Mouse (Mus musculus) retina, adult 2 months (tissue): ENCODE data around the gene Ldhd.

Source experiments
- DNase-seq: peaks from one replicate; pipeline ENCODE4 v3.0.0-alpha.2; 2012; ENCODE audit warnings: low read depth, low spot score

Ldhd gene

DNA sequence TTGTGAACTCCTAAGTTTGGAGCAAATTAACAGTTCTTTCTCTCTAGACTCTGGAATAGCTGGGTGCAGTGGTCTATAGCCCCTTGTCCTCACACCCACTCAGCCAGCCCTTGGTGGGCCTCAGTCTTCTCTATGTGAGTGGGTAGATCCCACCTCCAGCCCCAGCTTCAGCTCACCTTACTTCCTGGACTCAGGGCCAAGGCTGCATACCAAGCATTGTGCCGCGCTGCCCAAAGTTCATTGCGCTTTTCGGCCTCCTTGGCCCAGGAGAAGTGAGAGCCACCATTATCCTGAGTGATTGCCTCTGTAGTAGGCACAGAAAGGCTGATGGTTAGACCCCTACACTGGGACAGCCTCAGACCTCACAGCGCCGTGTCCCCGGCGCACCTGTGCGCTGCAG, 2.3 kb downstream of the Ldhd start:
- DNase-seq = no peak

DNA sequence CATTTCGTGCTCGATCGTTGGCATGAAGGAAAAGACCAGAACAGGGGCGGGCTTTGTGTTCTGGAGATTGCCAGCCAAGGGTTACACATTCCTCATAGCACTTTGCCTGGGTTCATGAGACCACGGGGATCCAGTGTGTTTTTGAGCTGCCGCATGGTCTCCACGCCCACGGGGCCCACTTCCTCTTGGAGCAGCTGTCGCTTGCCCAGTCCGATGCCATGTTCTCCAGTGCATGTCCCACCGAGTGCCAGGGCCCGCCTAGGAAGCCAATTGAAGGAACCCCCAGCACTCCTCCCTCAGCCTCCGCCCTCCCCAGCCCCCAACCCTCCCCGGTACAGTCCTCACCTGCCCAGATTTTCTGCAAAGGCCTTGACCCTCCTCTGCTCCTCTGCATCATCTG, 3.2 kb downstream of the Ldhd start:
- DNase-seq = no peak

DNA sequence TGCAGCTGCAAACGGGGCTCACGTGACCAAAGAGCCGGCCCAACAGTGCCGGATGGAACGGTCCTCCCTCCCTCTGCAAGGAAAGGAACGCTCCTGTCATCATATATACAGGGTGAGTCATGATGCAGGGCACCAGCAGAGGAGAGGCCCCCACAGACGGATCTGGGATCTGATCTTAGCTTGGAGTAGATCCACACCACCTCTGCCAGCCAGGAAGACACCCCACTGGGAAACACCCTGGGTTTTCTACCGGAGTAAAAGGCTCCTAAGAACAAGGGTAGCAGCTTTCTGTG, 3.7 kb downstream of the Ldhd start:
- DNase-seq = no peak

DNA sequence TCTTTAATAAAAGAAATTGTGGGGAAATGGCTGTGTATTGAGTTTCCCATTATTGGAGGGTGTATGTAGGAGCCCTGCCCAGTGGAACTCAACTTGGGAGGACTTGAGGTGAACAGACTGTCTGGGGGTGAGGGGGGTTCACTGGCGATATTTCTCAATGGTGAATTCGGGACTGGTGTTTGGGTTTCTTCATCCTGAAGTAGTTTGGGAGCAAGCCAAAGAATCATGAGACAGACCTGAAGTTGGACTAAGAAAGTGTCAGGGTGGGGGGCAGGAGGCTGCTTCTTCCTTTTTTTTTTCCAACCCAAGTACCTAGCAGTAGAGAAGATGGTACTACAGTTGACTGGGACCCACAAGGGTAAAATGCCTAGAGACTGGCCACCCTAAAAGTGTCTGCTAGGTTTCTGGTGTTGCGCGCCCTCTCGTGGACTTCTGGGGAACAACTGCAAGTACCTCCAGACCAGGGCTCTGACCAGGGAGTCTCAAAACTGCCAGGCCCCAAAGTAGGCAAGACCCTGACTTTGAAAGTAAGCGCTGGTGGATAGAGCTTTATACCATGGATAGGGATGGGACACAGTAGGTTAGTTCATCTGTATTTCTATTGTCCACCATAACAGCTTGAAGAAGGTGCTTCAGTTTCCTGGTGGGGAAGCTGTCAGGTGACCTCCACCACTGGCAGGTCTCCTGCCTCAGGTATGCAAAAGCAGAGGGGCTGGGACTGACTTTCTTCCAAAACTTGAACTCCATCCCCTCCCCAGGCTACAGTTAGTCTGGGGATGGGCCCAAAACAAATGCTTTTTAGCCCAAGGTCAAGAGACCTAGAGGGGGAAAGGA, 4.3 kb downstream of the Ldhd start:
- DNase-seq = peak; percentile 65

DNA sequence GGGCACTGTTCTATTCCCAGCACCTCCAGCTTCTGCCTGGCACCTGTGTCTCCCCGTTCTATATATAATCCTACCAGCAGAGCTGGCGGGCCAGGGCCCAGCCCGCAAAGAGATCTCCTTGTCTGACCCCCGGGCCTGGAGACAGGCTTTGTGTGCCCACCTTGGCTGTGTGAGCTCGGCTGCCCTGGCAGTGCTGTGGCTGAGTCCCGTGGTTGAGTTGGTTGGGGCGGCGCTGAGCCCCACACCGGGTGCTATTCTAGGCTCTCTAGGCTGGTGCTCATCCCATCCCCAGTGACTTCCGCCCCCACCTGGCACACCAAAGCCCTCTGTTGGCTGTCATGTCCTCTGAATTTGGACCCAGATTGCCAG, 5.3 kb downstream of the Ldhd start:
- no peak for DNase-seq

DNA sequence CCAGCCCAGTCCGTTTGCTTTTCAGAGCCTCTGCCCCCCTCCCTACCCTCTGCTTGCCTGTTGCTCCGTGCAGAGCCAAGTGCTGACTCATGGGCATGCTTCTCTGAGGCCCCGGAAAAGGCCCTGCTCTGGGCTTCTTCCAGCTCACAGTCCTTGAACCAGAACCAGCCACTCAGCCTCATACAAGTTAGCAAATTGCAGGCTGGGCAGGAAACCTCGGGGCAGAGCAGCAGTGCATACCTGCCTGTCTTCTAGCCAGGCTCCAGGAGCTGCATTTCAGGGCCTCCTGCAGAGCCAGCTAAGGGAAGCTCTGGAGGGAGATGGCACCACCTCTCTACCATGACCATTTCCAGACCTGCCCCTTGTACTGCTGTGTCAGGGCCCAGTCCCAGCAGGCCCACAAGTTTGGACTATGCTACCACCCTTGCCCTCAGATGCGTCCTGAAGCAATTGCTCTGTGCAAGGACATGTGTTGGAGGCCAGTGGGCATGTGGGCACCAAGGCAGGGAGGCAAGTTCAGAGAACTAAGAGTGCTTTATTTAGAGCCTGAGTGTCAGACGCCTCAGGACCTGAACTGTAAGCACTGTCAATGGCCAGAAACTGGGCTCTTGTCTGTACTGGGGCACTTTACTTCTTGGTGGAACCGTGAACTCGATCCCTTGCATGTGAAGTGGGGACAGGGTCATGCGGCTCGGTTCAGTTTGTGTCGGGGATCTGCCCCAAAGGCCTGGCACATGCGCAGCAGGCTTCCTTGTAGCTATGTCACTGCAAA, 5.9 kb downstream of the Ldhd start:
- no peak for DNase-seq

DNA sequence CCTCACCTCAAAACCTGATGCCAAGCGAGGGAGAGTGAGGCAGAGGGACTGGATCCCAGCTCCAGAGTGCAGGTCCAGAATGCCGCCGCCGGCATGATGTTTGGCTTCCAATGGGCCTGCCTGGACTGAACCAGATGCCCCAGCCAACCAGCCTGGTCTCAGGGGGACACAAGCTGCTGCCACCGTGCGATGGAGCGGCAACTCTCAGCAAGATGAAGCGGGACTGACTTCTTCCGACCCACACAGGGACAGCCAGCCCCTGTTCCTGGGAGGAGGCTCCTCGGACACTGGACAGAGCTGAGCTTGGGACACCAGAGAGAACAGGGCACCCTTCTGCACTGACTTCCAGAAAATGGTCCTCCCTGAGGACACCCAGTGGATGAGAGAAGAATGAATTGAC, 7.6 kb downstream of the Ldhd start:
- DNase-seq = no peak

DNA sequence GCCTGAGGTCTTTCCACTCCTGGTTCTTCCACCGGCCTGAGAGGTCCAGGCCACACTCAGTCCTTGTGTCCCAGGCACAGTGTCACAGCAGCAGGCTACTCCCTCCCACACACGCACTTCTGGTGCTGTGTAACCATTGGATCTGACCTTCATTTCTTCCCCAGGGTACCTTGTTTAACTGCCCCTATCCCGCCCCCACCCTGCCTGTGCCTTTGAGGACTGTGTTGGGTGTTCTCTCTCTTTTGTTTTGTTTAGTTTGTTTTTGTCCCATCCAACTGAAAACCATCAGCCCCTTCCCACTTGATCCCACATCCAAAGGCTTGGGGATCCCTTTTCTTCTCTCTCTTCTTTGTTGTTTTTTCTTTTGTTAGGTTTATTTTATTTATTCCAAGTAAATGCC, 8.1 kb downstream of the Ldhd start:
- no peak for DNase-seq

DNA sequence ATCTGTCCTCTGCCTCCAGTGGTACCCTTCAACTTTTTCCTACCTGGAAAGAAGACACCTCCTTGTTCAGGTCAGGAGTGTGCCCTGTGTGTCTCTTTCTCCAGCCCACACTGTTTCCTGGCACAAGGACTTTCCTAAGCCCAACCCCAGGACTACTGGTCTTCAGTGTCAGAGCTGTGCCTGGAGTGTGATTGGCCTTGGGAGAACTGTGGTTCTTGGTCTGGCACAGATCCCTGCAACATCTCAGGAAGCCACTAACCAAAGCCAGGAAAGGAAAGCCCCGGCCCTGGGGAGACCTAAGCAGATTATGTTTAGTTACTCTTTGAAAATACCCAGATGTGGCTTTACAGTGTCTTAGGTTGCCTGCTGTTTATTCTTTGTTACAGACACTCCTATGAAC, 10.2 kb downstream of the Ldhd start:
- no peak for DNase-seq

DNA sequence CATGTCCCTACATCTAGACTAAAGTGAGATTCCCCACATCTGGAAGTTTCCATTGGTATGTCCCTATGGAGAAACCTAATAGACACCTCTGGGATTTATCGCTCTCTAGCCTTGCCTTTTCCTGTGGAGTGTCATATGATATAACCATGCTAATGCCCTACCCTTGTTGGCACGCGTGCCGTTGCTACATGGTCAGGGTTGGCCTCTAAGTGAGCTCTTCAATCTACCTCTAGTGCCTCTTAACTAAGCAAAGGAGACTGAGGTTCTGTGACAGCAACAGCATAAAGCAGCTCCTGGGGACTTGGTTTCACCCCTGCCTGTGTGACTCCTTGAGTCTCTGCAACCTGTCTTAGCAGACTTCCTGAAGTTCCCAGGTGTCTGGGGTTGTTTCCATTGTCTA, 11.9 kb downstream of the Ldhd start:
- no peak for DNase-seq

DNA sequence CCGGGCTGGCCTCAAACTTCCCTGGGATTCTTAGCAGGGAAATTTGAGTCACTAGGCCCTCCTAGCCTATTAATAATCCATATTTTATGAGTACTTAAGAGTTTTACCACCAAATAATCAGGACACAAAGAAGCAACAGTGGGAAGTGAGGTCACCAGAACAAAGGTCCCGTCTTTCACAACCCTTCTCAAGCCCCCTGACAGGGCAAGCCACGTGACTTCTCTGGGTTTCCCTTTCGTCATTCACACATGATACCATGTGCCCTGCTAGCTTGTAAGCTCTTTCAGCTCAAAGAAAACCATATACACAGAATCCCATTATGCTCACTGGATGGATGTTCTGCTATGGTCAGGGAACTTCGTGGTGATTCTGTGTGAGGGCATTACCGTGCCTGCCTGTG, 12.4 kb downstream of the Ldhd start:
- no peak for DNase-seq

DNA sequence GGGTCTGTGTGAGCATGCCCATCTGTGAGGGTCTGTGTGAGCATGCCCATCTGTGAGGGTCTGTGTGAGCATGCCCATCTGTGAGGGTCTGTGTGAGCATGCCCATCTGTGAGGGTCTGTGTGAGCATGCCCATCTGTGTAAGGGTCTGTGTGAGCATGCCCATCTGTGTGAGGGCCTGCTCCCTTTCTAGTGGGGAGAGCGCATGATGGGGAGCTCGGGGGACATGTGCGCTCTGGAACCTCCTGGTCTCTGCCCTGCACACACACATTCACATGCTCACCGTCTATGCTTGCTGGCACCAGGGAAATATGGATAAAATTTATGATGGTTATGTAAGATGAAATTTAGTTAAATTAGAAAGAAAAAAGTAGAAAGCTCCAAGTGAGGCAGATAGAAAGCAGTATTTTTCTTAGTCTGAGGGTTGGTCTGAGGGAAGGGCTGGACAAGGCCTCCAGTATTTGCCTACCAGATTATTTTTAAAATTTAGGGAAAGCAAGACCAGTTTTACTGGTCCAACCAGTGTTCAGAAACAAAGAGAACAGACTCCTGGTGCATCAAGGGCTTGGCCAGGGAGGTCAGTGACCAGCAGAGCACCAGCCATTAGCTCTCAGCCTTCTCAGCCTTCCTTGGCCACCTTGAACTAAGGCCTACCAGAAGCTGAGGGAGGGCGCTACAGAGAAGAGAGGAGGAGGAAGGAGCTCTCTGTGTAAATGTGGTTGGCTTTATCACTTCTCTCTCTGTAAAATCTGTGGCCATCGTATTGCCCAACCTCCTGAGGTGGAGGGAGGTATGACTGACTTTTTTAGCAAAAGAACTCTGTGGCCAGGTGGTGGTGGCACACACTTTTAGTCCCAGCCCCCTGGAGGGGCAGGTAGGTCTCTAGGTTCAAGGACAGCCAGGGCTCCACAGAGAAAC, 15.1 kb downstream of the Ldhd start:
- no peak for DNase-seq

DNA sequence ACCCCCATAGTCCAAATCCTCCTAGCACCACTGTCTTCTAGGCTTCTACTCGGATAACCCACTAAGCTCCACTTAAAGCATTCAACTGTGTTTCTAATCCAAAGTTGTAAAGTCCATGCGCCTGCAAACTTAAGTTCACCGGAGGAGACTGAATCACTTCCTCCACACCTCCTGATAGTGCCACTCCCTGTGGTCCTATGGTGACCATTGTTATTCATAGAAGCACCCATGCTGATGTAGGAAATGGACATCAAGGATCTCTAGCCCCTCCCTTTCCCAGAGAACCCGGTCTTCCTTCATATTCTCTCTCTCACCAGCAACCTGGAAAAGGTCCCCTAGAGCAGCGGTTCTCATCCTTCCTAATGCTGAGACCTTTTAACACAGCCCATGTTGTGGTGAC, 17.0 kb downstream of the Ldhd start:
- DNase-seq = no peak

DNA sequence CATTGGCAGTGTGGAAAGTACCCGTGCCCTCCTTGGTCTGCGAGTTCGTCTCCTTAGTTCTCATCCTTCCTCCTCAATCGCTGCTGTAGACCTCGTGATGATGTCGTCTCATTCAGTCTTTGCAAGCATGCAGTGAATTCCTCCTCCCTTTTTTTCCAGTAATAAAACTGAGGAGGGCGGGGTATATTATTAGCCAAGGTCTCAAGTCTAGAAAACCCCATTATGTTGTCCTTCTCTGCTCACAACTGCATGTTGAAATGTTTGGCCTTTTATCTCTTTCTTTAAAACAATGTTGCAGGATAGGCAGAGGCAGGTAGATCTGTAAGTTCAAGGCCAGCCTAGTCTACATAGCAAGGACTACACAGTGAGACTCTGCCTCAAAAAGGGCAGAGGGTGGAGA, 22.8 kb downstream of the Ldhd start:
- no peak for DNase-seq

DNA sequence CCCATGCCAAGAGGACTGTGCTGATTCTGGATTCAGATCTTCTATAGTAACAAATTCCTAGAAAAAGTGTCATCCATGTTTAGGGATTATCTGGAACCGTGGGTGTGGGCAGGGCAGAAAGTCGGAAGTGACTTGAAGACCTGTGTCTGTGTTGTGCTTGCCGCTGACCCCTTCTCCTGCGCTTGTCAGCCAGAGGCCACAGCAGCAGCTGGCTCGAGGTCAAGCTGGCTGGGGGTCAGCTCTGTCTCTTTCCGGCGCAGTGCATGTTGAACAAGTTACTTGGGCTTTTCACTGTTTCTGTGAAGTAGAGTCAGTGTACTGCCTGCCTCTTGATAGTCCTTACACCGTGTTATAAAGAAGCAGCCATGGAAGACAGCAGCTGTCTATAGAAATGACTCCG, 23.2 kb downstream of the Ldhd start:
- no peak for DNase-seq

DNA sequence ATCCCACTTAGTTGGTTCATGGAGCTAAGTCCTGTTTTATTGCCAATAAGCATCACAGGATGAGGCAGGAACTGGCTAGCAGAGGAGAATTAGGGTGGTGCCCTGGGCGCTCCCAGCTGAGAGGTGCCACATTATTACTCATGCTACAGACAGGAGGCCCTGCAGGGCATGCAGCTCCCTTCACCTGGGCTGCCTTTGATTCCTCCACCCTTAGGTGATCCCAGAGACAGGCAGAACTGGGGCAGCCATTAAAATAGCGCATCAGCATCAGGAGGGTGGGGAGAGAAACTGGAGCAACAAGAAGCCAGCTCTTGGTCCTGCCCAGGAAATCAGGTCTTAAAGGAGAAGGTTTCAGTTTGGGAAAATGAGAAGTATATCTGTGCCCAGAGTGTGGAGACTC, 25.2 kb downstream of the Ldhd start:
- DNase-seq = no peak

DNA sequence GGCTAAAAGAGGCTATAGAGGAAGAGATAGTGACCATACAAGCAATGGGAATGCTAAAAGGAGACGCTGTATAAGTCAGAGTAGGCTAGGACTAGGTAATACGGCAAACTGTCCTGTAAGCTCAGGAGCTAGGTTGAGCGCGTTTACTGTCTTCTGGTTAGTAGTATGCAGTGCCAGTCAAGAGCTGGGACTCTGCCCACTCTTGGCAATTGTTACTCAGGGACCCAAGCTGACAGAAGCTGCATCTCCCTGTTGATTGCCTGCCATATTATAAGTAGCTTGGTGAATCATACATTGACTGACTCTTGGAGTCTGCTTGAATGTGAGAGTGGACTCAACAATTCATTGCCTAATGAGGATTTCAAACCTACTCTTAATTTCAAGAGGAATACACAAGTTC, 28.1 kb downstream of the Ldhd start:
- DNase-seq = no peak

DNA sequence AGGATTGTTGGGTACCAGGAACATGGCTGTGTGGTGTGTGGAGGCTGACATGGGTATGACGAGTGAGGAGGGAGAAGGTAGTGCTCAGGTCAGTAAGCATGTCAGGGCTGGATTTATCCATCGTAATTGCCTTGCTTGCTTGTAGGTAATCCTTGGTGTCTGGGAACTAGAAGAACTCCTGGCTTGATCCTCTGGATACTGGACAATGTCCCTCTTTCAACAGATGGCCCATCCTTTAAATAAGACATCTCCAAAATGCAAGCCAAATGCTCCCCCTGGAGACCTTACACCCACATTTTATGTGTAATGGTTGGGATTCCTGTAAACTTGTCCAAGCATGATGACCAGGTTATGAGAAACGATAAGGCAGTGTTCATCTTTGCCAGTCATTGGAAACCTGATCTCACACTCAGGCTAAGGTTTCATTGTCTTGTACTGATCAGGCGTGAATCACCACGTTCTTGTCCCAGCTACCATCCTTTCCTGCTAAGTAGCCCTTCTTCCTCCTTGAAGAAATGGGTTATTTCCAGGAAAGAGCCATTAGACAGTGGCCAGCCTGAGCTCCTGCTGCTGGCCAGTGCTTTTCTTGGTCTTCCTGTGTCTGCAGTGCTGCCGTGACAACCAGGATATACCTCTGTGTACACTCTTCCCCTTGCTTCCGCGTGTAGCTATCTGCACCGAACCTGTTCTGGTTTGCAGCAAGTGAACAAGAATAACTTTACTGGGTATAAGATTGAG, 30.3 kb downstream of the Ldhd start:
- no peak for DNase-seq

DNA sequence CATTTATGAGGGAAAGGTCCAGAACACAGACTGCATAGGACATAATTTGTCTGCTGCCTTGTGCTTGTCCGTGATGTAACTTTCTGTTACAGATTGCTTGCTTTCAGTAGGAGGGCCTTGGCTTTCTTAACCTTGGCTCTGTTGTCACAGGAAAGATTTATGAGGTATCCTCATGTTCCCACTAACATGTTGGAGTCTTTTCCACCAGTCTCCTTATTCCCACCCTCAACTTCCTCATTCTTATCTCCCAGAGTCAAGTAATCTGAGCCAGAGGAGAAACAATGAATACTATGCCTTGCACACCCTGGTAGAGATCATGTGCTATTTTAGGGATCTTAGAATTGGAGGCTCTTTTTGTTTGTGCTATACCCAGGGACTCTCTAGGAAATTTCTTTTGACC, 32.9 kb downstream of the Ldhd start:
- no peak for DNase-seq

DNA sequence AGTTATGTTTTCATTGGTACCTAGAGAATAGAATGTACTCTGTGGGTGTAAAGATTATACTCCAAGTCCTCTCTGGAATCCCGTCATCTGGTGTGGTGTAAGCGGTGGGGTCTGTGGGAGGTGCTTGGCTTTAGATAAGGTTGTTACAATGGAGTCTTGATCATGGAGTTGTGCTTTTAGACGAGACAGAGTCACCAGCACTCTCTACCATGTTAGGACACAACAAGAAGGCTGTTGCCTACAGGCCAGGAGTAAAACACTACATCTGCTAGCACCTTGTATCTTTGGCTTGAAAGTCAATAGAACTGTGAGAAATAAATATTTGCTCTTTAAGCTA, 33.7 kb downstream of the Ldhd start:
- no peak for DNase-seq

DNA sequence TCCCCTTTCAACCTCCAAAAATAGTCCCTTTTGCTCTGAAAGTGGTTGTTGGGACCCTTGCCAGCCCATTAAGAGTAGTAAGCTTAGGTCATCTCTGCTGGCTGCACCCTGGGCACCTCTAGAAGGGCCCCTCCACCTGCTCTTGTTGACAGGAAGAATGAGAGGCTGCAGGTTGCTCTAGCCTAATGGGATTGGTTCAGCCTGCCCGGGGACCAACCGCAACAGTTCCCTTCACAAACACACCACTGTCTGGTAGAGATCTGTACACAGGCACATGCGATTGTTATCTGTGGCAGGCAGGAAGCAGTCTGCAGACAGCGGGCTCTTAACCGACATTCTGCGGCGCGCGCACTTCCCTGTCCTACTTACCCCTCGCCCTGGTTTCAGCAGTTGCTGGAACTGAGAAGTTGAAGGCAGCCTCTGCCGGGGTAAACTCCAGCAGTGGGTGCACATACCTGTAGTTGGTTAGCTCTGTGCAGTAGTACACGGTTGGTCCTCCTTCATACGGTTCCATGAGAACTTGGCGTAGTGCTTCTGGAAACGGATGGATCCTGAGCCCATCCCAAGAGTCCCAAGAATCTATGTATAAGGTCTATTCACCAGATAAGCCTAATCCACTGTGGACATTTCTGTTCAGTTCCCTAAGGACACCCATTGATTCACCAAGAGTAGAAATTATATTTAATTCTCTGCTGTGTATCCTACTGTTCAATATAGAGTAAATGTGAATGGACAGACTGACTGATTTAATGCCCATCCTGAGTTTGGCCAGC, 34.3 kb downstream of the Ldhd start:
- no peak for DNase-seq
